ENCODE assay signal across 15 mouse cellular contexts in the genomic region with DNA sequence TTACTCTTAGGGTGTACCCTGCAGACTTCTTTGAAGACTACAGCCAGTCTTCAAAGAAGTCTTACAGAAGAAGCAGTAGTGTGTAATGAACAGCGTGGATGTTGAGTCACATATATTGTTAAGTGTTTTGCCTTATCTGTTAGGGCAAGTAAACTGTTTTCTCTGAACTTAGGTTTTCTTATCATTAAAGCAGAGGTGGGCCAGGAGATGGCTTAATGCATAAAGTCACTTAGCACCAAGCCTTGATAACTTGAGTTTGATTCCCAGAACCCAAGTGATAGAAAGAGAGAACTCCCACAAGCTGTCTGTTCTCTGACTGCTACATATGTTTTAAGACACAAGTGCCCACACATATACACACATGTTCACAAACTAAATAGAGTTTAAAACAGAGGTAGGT.
"Had no signal": no experiment of that assay in that cellular context is flagged by ENCODE, and none has a peak within 500 bp of the region (broad histone marks: within the 10 kb centered on the region; RNA-seq: fewer than 3 reads in every experiment).

No protein-coding gene starts in this region.

- H3K4me1 ChIP-seq: megakaryocyte, embryonic 14.5 days had no signal

- H3K36me3 ChIP-seq: limb, embryonic 12.5 days; limb, embryonic 15.5 days had no signal

- H3K4me2 ChIP-seq: limb, embryonic 12.5 days; limb, embryonic 15.5 days; lung, embryonic 14.5 days; midbrain, embryonic 11.5 days had no signal

- DNase-seq: kidney, adult 2 months; kidney, postnatal 25 days; left cerebral cortex, postnatal 4 days; lung, embryonic 14.5 days; midbrain, embryonic 14.5 days; thymus, adult 18-20 months; thymus, postnatal 14 days; thymus, postnatal 4 days had no signal

- H3K9me3 ChIP-seq: limb, embryonic 12.5 days; limb, embryonic 15.5 days; megakaryocyte, embryonic 14.5 days had no signal

- ATAC-seq: lung, postnatal 0 days had no signal

- H3K4me3 ChIP-seq: limb, embryonic 12.5 days; limb, embryonic 15.5 days; megakaryocyte, embryonic 14.5 days had no signal

- H3K27ac ChIP-seq: kidney, postnatal 0 days; limb, embryonic 12.5 days; limb, embryonic 15.5 days; macrophage had no signal

- H3K27me3 ChIP-seq: limb, embryonic 12.5 days; limb, embryonic 15.5 days; megakaryocyte, embryonic 14.5 days had no signal

- H3K9ac ChIP-seq: limb, embryonic 12.5 days; limb, embryonic 15.5 days; lung, embryonic 14.5 days had no signal
